Comparison of ENCODE assay signal across 8 mouse cellular contexts in the genomic region with DNA sequence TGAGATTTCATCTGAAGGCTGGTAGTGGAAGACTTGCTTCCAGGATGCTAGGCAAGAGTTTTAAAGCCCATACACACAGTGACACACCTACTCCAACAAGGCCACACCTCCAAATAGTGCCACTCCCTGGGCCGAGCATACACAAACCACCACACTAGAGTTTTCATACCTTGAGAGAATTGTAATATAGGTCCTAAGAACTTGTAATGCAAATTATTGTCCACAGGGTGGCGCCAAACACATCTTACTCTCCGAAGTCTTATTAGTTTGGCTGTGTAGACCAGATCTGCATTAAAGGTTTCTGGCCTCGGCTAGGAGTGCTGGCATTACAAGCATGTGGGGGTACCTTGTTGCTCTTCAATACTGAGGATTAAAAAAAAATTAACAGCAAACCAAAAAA. TPM values are rescaled to one million over a fixed set of nuclear protein-coding genes. Genes with fewer than 3 reads are reported as not detected.
DNase-seq lines count a peak whose midpoint lies in the region; ATAC-seq and TF ChIP-seq lines count a peak whose summit lies in the region.

No protein-coding gene starts in this region.

- TF ChIP-seq CTCF in lung, embryonic 14.5 days (IDR thresholded peaks at IDR 0.05; ENCODE audit: low read depth), result peak; percentile 77

- no peaks in the 10 kb centered on the region for H3K4me1 ChIP-seq in lung, embryonic 14.5 days (ENCODE audit: insufficient read depth)

- no peak overlapping the region for H3K9ac ChIP-seq in lung, embryonic 14.5 days

- peaks cover 21% of the 10 kb centered on the region for H3K36me3 ChIP-seq in lung, embryonic 14.5 days (ENCODE audit: insufficient read depth)

- peak; percentile 58; the same call in 1 of the 2 replicates for ATAC-seq in lung, embryonic 14.5 days (ENCODE audit: insufficient read depth)
- ATAC-seq in erythroblast, adult 5-6 weeks (replicated peaks; ENCODE audit: low FRiP score, poor library complexity, severe bottlenecking), result no peak; the same call in 1 of the 2 replicates

- H3K9me3 ChIP-seq in lung, embryonic 14.5 days (ENCODE audit: low read depth, low read length), result no peaks in the 10 kb centered on the region

- peak; percentile 86 for DNase-seq in ES-CJ7 (ENCODE audit: low read depth, low spot score)
- peak; percentile 37 for DNase-seq in adrenal gland, adult 2 months
- DNase-seq in embryo, embryonic 11 days, result peak; percentile 77
- DNase-seq in heart, postnatal 36 days, result peak; percentile 44 to 61
- peak; percentile 74 to 75 for DNase-seq in kidney, postnatal 36 days
- peak; percentile 90 for DNase-seq in lung, embryonic 14.5 days
- DNase-seq in retina, adult 2 months (ENCODE audit: low read depth, low spot score), result peak; percentile 54

- no peak overlapping the region for H3K4me2 ChIP-seq in lung, embryonic 14.5 days

- H3K27ac ChIP-seq in lung, embryonic 14.5 days (ENCODE audit: low read depth), result no peak overlapping the region

- H3K27me3 ChIP-seq in lung, embryonic 14.5 days (ENCODE audit: insufficient read depth, low read length), result no peaks in the 10 kb centered on the region

- 9% methylated on average over 4 of the region's 4 CpGs for WGBS in lung, embryonic 14.5 days

- no peak overlapping the region for H3K4me3 ChIP-seq in lung, embryonic 14.5 days (ENCODE audit: low read depth, low read length)

- intact Hi-C loops in heart, postnatal 36 days (cut with DNase I), result loop anchor here (1.0 to 5.0 kb wide), 3 partner anchors 40 to 159 kb away; no protein-coding TSS in a partner anchor

RNA-seq across cellular contexts. Expression of a gene that starts 17.7 kb away (rescaled TPM):
- 1 to 10 TPM; 2.7 to 2.9 TPM for total RNA-seq in adrenal gland, adult 2 months (2021)
- 2.9 and 3.6 TPM in 2 replicates for polyA plus RNA-seq in adrenal gland, adult 2 months (2012; rRNA removed)
- total RNA-seq in heart, postnatal 36 days (2021), result 1 to 10 TPM; 3.6 to 3.7 TPM
- polyA plus RNA-seq in lung, embryonic 14.5 days (2014; fragmentation: Nextera tagmentation; extraction: Ambion mirVana), result 3.3 and 4.1 TPM in 2 replicates
- total RNA-seq in erythroblast, adult 5-6 weeks (2015; ENCODE audit: low replicate concordance), result not detected in 2 replicates
- not detected in 2 replicates for total RNA-seq in erythroblast, adult 5-6 weeks (2017; ENCODE audit: low replicate concordance)

RNA-seq across cellular contexts. Expression of a gene that starts 37.3 kb away (rescaled TPM):
- total RNA-seq in adrenal gland, adult 2 months (2021), result 10 to 100 TPM; 34.9 to 42.6 TPM
- polyA plus RNA-seq in adrenal gland, adult 2 months (2012; rRNA removed), result 20.2 and 25.7 TPM in 2 replicates
- total RNA-seq in heart, postnatal 36 days (2021), result 1 to 10 TPM; 6.4 to 7.6 TPM
- polyA plus RNA-seq in lung, embryonic 14.5 days (2014; fragmentation: Nextera tagmentation; extraction: Ambion mirVana), result 22.0 and 23.1 TPM in 2 replicates
- total RNA-seq in erythroblast, adult 5-6 weeks (2015; ENCODE audit: low replicate concordance), result 0.38 and 0.42 TPM in 2 replicates
- total RNA-seq in erythroblast, adult 5-6 weeks (2017; ENCODE audit: low replicate concordance), result not detected in 2 replicates

RNA-seq across cellular contexts. Expression of a gene that starts 44.4 kb away (rescaled TPM):
- 10 to 100 TPM; 15.9 to 18.0 TPM for total RNA-seq in adrenal gland, adult 2 months (2021)
- 11.2 TPM in 2 replicates for polyA plus RNA-seq in adrenal gland, adult 2 months (2012; rRNA removed)
- 10 to 100 TPM; 10.6 to 10.7 TPM for total RNA-seq in heart, postnatal 36 days (2021)
- polyA plus RNA-seq in lung, embryonic 14.5 days (2014; fragmentation: Nextera tagmentation; extraction: Ambion mirVana), result 134 and 144 TPM in 2 replicates
- total RNA-seq in erythroblast, adult 5-6 weeks (2015; ENCODE audit: low replicate concordance), result 37.4 and 39.6 TPM in 2 replicates
- total RNA-seq in erythroblast, adult 5-6 weeks (2017; ENCODE audit: low replicate concordance), result 19.5 and 38.2 TPM in 2 replicates

RNA-seq across cellular contexts. Expression of a gene that starts 44.5 kb away (rescaled TPM):
- total RNA-seq in adrenal gland, adult 2 months (2021), result 1 to 10 TPM; 1.9 to 3.0 TPM
- 4.5 and 4.7 TPM in 2 replicates for polyA plus RNA-seq in adrenal gland, adult 2 months (2012; rRNA removed)
- 1 to 10 TPM; 1.7 to 1.9 TPM for total RNA-seq in heart, postnatal 36 days (2021)
- 55.0 and 56.7 TPM in 2 replicates for polyA plus RNA-seq in lung, embryonic 14.5 days (2014; fragmentation: Nextera tagmentation; extraction: Ambion mirVana)
- 17.7 and 25.9 TPM in 2 replicates for total RNA-seq in erythroblast, adult 5-6 weeks (2015; ENCODE audit: low replicate concordance)
- 14.1 and 29.7 TPM in 2 replicates for total RNA-seq in erythroblast, adult 5-6 weeks (2017; ENCODE audit: low replicate concordance)

RNA-seq across cellular contexts. Expression of a gene that starts 56.9 kb away (rescaled TPM):
- total RNA-seq in adrenal gland, adult 2 months (2021), result not detected
- polyA plus RNA-seq in adrenal gland, adult 2 months (2012; rRNA removed), result not detected in 2 replicates
- not detected for total RNA-seq in heart, postnatal 36 days (2021)
- 0.21 and 0.35 TPM in 2 replicates for polyA plus RNA-seq in lung, embryonic 14.5 days (2014; fragmentation: Nextera tagmentation; extraction: Ambion mirVana)
- total RNA-seq in erythroblast, adult 5-6 weeks (2015; ENCODE audit: low replicate concordance), result not detected in 2 replicates
- not detected in 2 replicates for total RNA-seq in erythroblast, adult 5-6 weeks (2017; ENCODE audit: low replicate concordance)

Comparison
In these comparisons a context has a peak if more than half of its experiments do, and no peak if none do; other contexts are left out.
1. DNase-seq: peak in every context shown above with its lines; median percentile 90 in lung, embryonic 14.5 days; 86 in ES-CJ7; 77 in embryo, embryonic 11 days; 74 in kidney, postnatal 36 days; 54 in retina, adult 2 months; 52 in heart, postnatal 36 days; 37 in adrenal gland, adult 2 months.
2. RNA of a gene that starts 37.3 kb away (total RNA-seq): 34.9 to 42.6 TPM in adrenal gland, adult 2 months and 6.4 to 7.6 TPM in heart, postnatal 36 days; 0.38 to 0.42 TPM in erythroblast, adult 5-6 weeks; every median in the first group is over 4 times any median in the second.